ENCODE assay signal across 19 mouse cellular contexts in genomic region chr3:51402628-51403027, GRCm38 (mm10). TPM values are rescaled to one million over a fixed set of nuclear protein-coding genes. Genes with fewer than 3 reads are reported as not detected.
"Had no signal": no experiment of that assay in that cellular context is flagged by ENCODE, and none has a peak within 500 bp of the region (broad histone marks: within the 10 kb centered on the region; RNA-seq: fewer than 3 reads in every experiment).

No protein-coding gene starts in this region.

- H3K9me3 ChIP-seq: neural tube, embryonic 12.5 days; neural tube, embryonic 13.5 days; neural tube, embryonic 15.5 days; stomach, embryonic 15.5 days had no signal

- H3K27ac ChIP-seq: neural tube, embryonic 12.5 days; neural tube, embryonic 13.5 days; neural tube, embryonic 15.5 days; stomach, embryonic 15.5 days; stomach, postnatal 0 days had no signal

- H3K4me3 ChIP-seq: neural tube, embryonic 12.5 days; neural tube, embryonic 13.5 days; neural tube, embryonic 15.5 days; stomach, embryonic 15.5 days had no signal

- H3K4me2 ChIP-seq: neural tube, embryonic 12.5 days; neural tube, embryonic 13.5 days; neural tube, embryonic 15.5 days; stomach, embryonic 15.5 days had no signal

- H3K27me3 ChIP-seq: stomach, embryonic 15.5 days had no signal

- DNase-seq: retina, postnatal 1 day; right cerebral cortex, adult 18-20 months; right cerebral cortex, postnatal 14 days; right cerebral cortex, postnatal 25 days; right cerebral cortex, postnatal 4 days; spleen, adult 18-20 months; thymus, adult 18-20 months; thymus, adult 2 months; thymus, postnatal 14 days; thymus, postnatal 25 days; thymus, postnatal 36 days; thymus, postnatal 4 days had no signal

- H3K36me3 ChIP-seq: stomach, embryonic 15.5 days had no signal

RNA-seq across cellular contexts. Expression of gene Mgarp, which starts 6.1 kb away (rescaled TPM):
- total RNA-seq: neutrophil, adult 5-6 weeks had no signal
- polyA plus RNA-seq: neural tube, embryonic 14.5 days had no signal
